Mouse (Mus musculus): ENCODE results near the gene Tiam2. TPM values are rescaled to one million over a fixed set of nuclear protein-coding genes. Genes with fewer than 3 reads are reported as not detected.

Tiam2 gene
- total RNA-seq (2021): 1 to 10 TPM; 2.7 to 2.8 TPM
- long read RNA-seq, experiment 1, full-length matches to known transcripts: 1 of 2 reads
- long read RNA-seq, experiment 1, partial matches to known transcripts: 0 of 2 reads
- long read RNA-seq, experiment 1, other reads (novel, unspliced or antisense): 1 of 2 reads
- long read RNA-seq, experiment 2, full-length matches to known transcripts: 1 of 2 reads
- long read RNA-seq, experiment 2, partial matches to known transcripts: 1 of 2 reads
- long read RNA-seq, experiment 2, other reads (novel, unspliced or antisense): 0 of 2 reads

DNA sequence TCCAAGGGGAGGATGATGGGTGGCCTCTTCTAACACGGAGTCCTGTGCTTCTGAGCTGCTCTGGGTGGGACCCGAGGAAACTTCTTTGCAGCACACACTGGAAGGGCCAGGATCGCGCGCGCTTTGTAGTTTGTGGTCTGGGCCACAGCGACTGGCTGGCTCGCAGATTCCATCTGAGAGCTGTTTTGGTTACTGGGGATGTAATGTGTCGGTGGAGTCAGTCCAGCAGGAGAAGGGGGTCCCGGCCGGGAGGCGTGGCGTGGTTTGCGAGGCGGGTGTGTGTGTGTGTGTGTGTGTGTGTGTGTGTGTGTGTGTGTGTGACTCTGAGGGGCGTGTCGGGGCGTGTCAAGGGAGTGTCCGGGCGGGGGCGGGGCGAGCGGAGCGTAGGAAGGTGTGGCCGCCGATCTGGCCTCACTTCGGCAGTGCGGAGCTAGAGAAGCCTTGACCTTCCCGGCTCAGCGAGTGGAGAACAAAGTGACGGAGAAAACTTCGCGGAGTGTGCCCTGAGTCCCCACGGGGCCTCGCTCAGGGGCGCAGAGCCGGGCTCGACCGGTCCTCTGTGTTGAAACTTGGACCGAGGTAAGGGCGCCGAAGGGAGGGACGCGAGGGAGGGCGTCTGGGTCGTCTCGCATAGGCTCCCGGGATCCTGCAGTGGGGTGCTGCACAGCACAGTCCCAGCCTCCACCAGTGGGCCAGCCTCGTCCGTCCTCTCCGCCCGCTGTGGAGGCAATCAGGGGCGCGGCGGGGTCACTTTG is at the start of gene Tiam2:
Gene Tiam2 (plus strand): TSS at position 426 of the 755 bp plus-strand sequence.
- intact Hi-C loops (cut with DNase I): no loop called here
- DNase-seq: peak; percentile 53 to 60

- intact Hi-C loops (cut with DNase I): no loop called here
- DNase-seq: no peak
These were observed 46.1 kb upstream of the Tiam2 start for GRCm38 (mm10) chr17:3280321-3280720.

GRCm38 (mm10) chr17:3281939-3282338 is 44.4 kb upstream of the Tiam2 start:
- intact Hi-C loops (cut with DNase I): no loop called here
- no peak for DNase-seq

DNA sequence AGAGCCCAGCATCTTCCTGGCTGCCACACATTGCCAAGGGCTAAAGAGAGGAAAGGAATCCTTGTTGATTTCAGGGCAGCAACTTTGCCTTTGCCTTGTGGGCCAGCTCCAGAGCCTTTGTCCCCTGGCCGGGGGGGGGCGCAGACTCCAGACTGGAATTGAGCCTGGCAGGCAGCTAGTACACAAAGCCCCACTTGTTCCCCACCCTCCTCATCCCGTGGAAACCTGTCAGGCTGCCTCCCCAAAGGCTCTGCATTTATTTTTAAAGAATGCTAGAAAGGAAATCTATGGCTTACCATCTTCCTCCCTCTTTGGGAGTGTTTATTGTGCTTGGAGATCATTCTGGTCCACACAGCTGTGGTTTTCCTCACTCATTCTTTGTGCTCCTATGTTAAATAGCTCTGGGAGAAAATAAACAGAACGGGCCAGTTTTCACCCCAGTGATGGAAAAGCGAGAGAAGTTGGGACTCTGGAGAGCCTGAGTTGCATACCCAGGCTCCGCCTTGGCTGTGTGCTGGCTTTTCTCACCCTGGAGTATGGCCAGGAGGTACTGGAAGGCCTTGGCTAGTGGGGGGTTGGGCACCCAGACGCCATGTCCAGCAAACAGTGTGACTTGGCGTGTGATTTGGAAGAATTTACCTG is 41.2 kb upstream of the Tiam2 start:
- intact Hi-C loops (cut with DNase I): loop anchor here (5.0 kb wide), 3 partner anchors 72 to 162 kb away; no protein-coding TSS in a partner anchor
- peak; percentile 22 to 37 for DNase-seq

- intact Hi-C loops (cut with DNase I): loop anchor here (5.0 kb wide), 3 partner anchors 71 to 161 kb away; no protein-coding TSS in a partner anchor
- DNase-seq: no peak
These were observed 40.1 kb upstream of the Tiam2 start for GRCm38 (mm10) chr17:3286123-3286825.

- DNase-seq: peak; percentile 54 to 61
- intact Hi-C loops (cut with DNase I): loop anchor here (5.0 kb wide), 3 partner anchors 69 to 159 kb away; no protein-coding TSS in a partner anchor
These were observed 38.0 kb upstream of the Tiam2 start for GRCm38 (mm10) chr17:3288341-3288740.

GRCm38 (mm10) chr17:3295097-3295496 is 31.3 kb upstream of the Tiam2 start:
- intact Hi-C loops (cut with DNase I): no loop called here
- no peak for DNase-seq

DNA sequence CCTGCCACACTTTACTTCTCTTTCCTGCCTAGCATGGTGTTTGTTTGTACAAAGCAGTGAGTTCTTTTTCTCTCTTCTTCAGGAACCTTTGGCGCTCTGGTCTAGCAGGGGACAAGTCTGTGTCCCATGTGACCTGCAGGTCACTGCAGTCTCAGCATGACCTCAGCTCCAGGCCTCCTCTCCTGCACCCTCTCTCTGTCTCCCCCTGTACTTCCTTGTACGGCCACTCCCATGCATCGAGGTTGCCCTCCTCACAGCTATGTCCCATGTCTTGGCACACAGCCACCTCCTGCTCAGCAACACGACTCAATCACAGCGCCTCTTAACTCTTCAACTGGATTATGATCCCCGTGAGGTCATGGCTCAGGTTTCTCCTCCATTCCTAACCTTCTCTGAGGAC is 26.9 kb upstream of the Tiam2 start:
- no peak for DNase-seq
- intact Hi-C loops (cut with DNase I): no loop called here

- DNase-seq: peak; percentile 9
- intact Hi-C loops (cut with DNase I): no loop called here
These were observed 20.4 kb upstream of the Tiam2 start for GRCm38 (mm10) chr17:3305926-3306325.

DNA sequence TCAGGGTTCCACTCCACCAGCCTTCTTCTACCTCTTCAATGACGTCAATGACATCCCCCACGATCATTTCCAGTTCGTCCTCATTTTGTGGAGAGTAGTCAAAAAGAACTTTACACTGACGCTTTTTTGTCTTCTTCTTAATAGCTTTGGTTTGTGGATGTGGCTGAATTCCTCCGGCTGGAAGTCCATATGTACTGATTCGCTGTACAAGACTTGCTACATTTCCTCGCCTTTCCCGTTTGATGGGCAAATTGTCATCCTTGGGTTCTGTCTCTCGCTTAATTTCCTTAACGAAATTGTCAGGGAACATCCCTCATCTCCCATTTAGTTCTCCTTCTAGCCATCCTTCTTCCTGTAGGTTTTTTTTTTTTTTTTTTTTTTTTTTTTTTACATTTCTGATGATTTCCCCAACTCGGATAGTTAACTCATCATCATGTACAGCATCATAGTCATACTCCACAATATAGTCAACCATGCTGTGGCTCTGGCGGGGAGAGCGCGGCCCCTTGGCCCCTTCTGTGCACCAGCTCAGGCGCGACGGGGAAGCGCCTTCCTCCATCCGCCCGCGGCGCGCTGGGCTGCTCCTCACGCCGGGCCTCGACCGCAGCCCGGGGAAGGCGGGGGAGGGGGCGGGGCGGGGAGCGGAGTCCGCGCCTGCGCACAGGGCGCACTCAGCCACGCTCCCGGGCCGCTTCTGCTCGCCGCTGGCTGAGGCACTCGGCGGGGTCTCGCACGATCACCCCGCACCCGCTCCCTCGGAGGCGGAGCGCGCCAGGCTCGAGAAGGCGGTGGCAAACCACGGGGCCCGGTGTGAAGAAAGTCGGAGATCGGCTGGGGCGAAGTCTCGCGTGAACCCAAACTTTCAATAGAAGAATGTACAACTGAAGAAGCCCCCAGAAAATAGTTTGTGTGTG is 12.4 kb upstream of the Tiam2 start:
- peak; percentile 80 to 84 for DNase-seq
- intact Hi-C loops (cut with DNase I): no loop called here

GRCm38 (mm10) chr17:3314625-3315020 is 11.8 kb upstream of the Tiam2 start:
- intact Hi-C loops (cut with DNase I): no loop called here
- no peak for DNase-seq

DNA sequence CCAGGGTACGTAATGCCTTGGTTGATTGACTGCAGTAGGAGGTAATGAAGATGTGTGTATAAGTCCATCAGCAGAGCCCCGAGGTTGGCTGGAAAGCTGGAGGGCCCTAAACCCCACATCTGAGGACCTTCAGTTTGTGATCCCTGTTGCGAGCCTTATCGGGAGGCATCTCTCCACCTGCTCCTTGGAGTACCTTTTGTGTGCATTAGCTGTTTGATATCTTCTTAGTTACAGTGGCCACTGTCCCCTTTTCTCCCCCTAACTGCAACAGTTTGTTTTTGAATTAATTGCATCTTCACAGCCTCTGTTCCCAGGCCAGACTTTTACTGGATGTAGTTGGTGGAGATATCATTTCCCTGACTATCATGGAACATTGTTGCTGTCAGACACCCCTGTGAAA is 10.8 kb upstream of the Tiam2 start:
- intact Hi-C loops (cut with DNase I): no loop called here
- DNase-seq: no peak

GRCm38 (mm10) chr17:3326903-3327279 is 518 bp downstream of the Tiam2 start:
- intact Hi-C loops (cut with DNase I): no loop called here

DNA sequence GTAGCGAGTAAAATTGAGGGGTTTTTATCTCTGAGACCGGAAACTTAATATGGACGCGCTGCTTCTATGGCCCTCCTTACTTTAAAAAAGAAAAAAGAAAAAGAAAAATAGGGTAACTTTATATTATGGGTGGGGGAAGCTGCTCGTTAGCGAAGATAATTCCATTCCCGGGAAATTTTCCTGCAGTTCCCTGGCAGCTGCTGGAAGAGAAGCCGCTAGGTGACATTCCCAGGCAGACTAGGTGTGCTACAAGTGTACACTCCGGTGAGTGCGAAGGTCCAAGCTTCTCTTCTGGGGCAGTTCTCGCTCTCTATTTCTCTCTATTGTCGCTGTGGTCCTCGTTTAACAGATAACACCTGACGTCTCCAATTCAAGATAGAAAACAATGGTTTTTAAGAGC is 962 bp downstream of the Tiam2 start:
- no peak for DNase-seq
- intact Hi-C loops (cut with DNase I): no loop called here

More at GRCm38 (mm10) chr17:3326903-3327279, 518 bp downstream of the Tiam2 start:
- no peak for DNase-seq

GRCm38 (mm10) chr17:3328820-3329219 is 2.4 kb downstream of the Tiam2 start:
- intact Hi-C loops (cut with DNase I): no loop called here
- DNase-seq: no peak

DNA sequence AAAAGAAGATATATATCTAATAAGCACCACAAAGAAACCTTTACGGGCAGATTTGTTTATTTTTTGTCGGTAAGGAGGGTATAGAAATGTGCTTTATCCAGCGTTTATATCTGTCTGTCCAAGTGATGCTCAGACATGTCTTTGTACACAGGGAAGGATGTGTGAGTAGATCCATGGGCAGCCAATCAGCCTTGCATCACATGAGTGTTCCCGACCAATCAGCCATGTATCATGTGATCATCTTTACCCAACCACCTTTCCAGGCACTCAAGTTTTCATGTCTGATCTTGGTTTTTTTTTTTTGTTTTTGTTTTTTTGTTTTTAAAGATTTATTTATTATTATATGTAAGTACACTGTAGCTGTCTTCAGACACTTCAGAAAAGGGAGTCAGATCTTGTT is 3.1 kb downstream of the Tiam2 start:
- no peak for DNase-seq

DNA sequence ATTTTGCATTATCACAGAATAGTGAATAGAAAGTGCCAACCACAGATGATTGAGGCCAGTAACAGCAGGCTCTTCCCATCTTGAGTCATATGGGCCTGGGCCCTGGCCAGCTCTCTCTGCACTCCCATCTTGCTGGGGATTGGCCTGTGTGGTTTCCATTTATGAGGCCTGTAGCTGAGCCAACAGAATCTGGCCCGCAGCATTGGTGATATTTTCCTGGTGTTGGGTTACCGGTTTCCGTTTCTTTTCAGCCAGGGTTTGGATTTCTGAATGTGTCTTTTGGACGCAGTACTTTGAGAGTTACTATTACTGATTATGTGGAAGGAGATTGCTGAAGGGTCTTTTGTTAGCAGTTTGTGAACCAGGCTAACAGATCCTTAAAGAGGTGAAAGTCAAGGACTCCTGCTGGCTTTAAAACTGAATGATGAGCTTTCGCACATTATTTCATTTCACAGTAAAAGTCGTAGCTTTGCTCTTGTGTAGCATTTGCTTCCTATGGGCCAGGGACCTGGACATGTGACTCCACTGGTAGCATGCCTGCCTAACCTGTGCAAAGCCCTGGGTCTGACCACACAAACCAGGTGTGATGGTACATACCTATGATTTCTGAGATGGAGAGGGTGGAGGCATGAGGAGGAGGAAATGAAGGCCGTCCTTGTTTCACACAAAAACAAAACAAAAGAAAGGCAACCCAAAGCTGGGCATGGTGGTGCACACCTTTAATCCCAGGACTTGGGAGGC is 5.5 kb downstream of the Tiam2 start:
- intact Hi-C loops (cut with DNase I): no loop called here
- peak; percentile 23 to 41 for DNase-seq

More for the DNA sequence above, 3.1 kb downstream of the Tiam2 start:
- intact Hi-C loops (cut with DNase I): no loop called here

- no peak for DNase-seq
- intact Hi-C loops (cut with DNase I): no loop called here
These were observed 9.9 kb downstream of the Tiam2 start for GRCm38 (mm10) chr17:3336161-3336739.

Measured in heart, postnatal 14 days (tissue).